Mouse (Mus musculus) kidney, postnatal 4 days (tissue): ENCODE measurements around the gene Syne1.

ENCODE experiments used
- DNase-seq, 2 experiments: peaks; one replicate each; pipeline ENCODE4 v3.0.0; 2021; ENCODE audit warnings: mixed read lengths in 2 of 2

Syne1 gene

DNA sequence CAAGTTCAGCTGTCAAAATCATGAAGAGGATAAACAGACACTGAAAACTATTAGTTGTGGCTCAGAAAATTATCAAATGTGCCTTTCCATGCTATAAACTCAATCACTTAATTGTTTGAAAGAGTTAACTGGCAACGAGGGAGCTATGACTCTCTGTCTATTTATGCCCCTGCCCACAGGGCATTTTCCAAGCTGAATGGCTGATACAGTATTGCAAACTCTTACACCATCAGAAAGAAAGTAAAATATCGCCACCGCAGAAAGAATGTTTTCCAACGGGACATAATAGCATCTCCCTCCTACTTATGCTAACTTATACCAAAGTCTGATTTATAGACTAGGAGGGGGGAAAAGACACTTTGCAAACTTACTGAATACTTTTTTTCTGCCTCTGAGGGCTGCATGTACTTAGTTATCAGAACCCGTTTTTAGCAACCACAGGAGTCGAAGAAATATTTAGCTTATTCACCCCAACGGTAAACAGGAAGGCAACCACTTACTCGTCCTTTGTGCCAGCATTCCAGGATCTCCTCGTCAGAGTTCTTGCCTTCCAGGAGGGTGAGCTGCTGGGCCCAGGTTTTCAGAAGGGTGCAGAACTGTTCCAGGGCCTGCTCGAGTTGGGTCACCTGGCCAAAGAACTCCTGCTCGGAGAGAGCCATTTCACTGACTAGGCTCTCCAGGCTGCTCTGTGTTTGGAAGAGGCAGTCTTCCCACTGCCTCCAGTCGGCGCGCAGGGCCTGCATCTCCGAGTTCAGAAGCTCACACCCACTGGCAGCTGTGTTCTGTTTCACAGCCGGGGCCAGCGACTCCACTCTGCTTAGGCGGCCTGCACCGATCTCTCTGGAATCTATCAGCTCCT is 262.3 kb downstream of the Syne1 start:
- peak; percentile 75 to 83 for DNase-seq

DNA sequence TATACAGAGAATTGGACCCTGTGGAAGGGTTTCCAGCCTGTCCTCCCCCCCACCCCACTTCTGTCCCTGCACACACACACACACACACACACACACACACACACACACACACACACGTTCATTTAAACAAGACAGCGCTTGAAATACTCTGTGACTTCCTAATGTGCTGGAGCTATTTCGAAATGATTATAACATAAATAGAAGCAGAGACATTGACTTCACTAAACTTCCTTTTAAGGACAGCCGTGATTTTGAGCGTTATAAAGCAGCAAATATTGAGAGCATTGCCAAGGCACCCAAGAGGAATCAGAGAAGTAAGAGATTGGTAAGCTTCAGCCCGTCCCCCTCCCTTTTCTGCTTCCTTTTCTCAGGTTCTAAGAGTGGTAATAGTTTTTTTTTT is 263.0 kb downstream of the Syne1 start:
- no peak for DNase-seq

DNA sequence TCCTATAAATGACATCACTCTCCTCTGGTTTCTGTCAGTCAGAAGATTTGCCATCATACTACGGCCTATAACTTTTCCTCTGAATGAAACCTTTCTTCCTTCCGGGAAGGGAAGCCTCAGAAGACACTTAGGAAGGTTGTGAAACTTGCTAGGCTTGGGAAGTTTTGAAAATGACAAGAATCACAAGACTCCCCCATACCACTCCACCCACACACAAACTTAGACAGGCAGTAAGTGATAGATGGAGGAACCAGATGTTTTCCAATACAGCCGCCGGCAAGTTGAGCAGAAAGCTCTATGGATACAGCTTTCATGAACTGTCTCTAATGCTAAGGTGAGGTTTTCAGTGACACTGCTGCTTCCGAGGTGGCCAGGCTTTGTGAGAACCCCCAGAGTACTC is 275.5 kb downstream of the Syne1 start:
- no peak for DNase-seq

DNA sequence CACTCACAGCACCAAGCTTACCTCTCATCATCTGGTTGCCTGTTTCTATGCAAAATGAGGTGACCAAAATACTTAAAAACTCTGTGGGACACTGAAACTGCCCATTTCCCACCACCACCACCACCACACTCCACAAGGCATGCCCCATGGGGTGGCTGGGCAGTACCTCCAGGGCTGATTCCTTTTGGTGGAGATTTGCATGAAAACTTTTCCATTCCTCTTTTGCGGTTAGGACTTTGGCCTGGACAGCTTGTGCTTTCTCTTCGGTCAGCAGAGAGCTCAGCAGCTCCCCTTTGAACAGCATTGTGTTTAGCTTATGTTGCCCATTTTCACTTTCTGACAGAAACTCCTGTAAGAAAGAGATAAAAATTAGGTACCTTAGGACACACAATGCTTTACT is 280.6 kb downstream of the Syne1 start:
- no peak for DNase-seq

DNA sequence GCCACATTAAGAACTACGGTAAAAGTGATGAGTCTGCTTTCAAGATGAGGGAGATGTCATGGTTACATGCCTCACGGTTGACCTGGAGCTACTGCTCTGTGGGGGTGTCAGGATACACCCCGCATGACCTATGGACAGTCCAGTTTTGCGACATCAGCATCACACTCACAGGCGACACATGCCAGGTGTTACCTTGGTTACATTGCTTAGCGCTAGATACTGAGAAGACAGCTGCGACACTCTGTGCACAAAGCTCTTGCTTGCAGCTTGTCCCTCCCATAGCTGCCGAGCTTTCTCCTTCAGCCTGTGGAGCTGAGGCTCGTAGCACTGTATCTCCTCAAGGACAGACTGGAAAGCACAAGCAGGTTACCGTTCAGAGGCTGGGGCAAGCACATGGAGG is 286.9 kb downstream of the Syne1 start:
- peak in 1 of 2 experiments; percentile 27 for DNase-seq

DNA sequence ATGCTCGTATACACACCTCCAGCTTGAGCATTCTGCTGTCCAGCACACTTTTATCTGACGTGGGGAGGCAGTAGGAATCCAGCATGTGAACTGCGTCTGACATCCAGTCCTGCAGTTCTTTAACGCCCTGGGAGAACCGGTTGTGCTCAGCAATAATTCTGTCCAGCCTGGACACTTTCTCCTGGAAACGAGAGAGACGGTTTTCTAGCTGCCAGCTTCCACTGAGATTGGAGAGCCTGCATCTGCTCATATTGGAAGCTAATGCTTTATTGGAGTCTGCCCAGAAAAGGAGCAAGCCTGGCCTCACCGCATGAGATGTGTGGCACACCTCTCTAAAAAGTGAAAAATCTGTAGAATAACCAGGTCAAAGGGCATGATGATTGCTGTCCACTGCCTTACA is 288.6 kb downstream of the Syne1 start:
- no peak for DNase-seq

DNA sequence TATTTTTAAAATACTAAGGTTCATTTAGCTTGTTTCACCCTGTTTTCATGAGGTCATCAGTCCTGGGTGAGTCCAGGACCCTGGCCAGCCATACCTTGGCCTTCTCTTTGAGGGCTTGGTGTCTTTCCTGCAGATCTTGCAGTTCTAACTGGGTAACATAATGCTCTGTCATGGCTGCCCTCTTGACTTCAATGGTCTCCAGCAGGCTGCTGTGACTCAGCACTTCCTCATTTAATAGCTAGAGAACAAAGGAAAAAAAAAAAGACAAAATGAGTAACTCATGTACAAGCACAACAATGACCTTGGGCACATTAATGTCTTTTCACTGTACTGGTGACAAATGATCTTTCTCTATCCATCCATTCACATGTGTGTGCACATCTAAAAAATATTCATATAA is 294.6 kb downstream of the Syne1 start:
- no peak for DNase-seq

DNA sequence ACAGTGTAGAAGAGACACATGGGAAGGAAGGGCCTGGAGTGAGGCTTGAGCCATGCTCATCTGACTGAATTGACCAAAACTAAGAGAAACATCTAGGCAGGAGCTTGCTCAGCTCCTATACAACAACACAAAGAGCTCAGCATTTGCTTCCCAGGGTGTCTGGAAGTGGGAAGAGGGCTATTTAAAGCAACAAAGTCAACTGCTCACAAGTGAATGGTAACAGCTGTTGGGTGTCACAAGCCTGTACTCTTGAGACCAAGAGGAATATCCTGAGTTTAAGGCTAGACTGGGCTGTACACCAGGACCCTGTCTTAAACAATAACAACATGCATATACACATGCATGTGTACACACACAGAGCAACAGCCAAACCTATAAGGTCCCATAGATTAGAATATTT is 297.5 kb downstream of the Syne1 start:
- DNase-seq, result no peak

DNA sequence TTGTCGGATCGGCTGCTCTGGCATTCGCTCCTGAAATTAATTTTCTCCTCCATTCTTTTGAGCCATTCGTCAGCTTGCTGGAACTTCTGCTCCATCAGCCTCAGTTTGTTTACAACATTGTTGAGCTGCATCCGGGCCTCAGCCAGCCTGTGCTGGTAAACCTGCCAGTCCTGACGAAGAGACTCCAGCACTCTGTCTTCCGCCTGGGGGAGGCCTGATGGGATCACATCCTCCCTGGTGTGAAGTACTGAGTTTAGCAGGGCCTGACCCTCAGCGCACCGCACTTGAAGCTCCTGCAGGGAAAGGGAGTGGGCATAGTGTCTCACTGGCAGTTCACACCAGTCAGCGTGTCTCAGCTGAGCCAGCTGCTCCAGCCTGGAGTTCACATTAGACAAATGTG is 300.6 kb downstream of the Syne1 start:
- no peak for DNase-seq

DNA sequence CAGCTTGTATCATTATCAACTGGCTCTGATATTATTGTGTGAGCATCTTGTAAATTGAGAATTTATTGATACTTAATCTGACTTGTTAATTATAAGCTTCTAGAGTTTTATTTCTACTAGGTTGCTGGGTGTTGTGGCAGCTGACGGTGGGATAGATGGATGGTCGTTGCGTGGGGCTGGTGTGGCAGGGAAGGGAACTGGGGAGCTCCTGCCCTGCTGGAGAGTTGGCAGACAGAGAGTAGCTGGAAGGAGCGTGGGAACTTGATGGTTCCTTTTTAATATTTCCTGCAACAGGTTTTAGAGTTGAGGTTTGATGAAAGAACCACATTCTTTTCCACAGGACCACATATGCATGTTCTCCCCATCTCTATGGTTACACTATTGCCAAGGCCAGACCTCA is 311.6 kb downstream of the Syne1 start:
- no peak for DNase-seq

DNA sequence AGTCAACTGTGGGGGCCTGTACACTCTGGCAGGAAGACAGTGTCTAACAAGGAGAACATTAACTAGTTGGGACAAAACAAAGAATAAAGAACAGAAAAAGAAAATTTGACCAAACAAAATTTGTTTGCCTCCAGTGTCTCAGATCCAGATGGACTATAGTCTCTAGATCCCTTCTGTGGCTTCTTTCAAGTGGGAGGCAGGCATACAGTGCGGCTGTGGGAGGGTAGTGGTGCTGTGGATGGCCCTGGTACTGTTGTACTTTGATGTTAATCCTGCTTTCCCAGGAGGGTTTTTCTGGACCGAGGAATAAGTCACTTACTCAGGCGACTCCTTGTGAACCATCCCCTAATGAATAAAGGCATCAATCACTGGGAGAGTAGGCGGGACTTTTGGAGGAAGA is 314.4 kb downstream of the Syne1 start:
- DNase-seq, result no peak

DNA sequence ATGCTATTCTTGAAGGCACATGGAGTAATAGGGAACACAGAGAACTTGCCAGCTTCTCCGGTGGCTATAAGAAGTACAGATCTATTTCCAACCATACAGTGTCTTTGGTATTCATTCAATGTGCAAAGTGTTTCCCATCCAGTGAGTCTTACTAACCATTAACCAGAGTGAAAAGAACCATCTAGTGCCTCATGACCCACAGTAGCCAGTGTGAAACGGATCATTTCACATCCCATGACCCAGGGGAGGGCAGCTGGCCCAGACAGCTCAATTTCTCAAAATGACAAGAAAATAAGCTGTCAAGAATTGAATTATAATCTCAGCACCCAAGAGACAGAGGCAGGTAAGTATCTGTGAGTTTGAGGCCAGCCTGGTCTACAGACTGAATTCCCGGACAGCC is 315.1 kb downstream of the Syne1 start:
- DNase-seq, result peak in 1 of 2 experiments; percentile 17

DNA sequence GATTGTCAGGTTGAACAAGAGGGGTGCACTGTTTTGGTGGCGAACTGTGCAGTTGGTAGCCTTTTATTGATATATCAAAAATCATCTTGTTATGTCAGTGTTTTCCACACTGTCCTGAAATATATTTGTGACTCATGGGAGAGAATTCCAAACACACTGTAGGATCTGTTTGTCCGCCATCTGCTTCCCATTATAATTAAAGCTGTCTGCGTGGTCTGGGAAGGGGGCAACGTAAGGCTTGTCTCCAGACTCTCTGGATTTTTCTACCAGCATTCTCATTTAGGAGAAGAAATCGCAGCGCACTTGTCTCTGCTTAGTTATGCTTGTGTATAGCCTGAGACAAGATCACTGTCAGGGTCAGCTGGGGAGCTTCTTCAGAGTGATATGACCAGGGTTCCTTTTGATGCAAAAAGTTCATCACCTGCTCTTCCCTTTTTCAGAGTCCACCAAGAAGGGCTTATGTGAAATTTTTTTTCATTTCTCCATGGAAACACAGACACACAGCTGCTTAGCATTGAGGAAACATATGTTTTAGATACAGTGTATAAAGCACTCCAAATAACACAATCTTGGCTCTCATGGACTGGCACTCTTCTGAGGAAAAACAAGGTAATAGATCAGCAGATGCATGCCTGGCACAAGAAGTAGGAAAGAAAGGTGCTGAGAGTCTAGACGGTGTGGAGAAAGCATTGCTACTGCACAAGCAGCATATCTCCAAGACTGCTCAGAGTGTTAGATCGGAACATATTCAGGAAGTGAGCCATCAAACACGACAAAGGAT is 316.4 kb downstream of the Syne1 start:
- DNase-seq, result peak; percentile 18 to 27

DNA sequence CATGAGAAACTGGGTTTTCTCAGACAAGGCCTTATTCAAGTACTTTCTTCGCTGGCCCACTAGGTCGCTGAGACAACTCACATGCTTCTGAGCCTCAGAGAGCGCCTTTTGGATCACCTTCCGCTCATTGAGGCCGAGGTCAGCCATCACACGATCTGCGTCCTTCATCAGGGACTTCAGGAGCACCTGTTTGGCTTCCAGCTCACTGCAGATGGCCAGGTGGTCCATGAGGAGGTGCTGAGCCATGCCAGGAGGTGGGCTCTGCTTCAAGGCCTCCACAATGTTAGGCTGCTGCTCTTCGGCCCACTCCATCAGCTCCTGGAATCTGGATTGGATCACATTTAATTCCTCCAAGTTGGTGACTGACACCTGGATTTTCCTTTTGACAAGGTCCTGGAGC is 322.2 kb downstream of the Syne1 start:
- DNase-seq, result no peak

DNA sequence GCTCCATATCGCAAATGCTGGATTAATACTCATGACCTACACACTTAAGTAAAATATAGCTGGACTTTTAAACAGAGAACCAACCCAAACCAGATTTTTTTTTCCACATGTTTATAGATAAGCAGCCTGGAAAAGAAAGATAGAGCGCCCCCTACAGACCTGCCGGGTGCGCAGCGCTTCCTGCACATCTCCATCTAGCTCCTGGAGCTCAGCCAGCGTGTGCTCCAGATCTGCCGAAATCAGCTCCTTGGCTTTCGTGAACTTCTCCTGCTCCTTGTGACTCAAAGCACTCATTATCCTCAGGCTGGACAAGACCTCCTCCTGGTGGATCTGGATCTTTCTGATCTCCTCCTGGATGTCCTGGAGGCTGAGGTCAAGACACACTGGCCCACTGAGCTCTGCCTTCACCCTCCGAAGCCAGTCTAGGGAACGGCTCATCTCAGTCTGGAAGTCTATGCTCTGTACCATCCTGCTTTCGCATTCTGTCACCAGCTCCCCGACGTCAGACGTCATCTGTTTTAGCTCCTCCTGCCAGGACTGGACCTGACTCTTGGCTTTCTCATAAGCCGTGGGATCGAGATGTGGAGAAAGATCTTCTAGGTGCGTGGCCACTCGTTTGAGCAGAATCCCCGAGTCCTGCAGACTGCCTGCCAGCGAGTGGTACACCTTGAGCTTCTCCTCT is 323.7 kb downstream of the Syne1 start:
- DNase-seq, result peak; percentile 25 to 39

DNA sequence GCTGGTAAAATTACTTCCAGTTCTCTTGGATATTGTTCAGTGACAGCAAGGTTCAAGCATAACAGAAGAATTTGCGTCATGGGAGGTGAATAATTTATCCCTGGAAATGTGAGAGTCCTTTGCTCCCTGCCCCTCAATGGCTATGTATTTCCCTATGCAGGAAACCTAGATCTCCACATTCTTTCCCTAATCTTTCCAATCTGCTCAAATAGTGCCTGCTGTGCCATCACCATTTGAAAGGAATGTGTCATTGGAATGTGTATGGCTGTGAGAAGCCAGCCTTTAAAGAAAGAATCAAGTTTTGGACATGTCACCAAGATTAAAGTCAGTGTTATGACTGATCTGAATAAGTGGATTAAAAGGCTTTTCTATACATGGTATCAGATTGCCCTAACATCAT is 335.3 kb downstream of the Syne1 start:
- no peak for DNase-seq

DNA sequence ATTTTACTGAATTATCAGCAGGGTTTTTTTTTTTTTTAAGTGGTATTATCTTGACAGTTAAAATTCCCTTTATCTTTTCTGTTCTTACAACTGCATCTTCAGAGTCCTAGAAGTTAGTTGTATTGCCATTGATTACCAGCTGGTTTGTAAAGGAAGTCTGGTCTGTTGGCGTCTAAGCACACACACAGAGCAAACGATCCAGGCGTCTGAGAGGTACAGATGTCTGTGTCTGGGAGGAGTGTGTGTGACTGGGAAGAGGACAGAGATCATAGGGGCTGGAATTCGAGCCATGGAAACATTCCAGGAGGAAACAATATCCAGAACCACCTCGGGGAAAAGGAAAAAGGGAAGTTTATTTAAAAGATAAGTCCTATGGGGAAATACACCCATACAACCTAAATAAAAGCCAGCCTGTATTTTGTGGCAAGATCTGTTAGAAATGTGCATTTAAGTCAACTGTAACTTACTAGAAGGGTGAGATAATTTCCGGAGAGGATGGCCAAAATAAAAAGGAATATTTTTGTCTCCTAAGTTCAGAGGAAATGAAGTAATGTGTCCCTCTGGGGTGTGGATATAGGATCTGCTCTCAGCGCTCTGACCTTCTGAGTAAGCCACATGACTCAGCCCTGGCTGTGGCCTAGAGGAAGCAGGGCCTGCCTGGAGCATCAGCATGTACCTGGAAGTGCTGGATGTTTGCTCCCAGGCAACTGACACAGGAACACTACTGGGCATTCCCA is 343.2 kb downstream of the Syne1 start:
- DNase-seq, result peak in 1 of 2 experiments; percentile 51

DNA sequence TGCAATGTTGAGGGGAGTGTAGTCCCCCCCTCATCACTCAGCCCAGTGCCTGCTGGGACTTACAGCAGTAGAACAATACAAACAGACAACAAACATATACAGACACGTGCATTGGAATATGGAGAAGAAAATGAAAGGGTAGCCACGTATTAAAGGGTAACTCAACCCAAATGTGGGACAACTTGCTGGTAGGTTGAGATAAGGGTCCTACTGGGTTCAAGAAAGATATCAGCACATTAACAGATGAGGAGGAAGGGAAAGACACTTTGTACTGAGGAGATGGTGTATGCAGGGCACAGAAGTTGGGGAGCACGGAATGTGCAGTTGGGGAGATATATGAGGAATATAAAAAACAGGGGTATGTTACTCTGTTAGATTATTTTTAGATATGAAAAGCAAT is 345.3 kb downstream of the Syne1 start:
- DNase-seq, result no peak

DNA sequence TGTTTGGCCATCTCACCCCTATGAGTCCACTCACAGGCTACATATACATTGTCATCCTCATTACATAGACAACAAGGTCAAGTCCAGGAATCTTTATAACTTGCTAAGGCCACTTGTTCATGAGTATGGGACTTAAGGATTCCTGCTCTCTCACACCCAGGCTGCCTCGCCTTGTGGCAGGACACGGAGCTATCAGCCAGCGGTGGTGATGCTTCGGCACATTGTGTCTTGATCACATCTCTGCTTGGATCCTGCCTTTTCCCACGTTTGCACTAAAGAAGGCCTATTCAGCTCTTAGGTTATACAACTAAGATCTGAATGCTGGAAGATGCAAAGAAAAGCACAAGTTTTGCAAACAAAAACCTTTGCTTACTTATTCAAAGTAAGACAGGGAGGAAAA is 345.7 kb downstream of the Syne1 start:
- DNase-seq, result no peak

DNA sequence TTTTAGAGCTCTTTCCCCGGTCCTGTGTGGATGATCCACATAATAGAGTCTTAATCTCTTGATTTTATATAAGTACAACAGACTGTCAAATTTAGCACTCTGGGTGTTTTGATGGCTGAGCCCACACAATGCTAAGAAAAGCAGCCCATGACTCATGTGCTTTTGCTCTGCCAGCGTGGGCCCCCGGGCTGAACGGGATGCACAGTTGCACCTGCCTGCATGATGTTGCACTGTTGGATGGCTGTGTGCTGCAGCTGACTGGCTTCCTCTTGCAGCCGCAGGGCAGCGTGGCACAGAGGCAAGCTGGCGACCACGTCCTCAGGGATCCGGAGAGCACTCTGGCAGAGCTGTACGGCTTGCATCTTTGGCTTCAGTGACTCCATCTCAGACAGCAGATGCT is 347.4 kb downstream of the Syne1 start:
- DNase-seq, result no peak

DNA sequence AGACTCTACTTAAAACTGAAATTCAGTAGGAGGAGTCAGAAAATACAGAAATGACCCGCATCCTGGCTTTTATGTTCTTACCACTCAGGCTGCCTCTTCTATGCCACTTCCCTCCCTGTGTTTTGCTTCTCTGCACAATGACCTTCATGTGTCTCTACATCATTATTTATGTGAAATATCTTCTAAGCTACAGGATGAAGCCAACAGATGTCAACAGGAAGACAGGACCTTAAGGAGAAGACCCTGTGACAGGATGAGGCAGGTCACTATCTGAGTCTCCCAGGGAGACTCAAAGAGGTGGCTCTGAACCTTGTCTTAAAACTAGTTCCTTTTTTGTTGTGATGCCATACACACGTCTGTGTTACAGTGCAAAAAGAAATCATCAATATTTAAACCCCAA is 353.9 kb downstream of the Syne1 start:
- DNase-seq, result no peak

DNA sequence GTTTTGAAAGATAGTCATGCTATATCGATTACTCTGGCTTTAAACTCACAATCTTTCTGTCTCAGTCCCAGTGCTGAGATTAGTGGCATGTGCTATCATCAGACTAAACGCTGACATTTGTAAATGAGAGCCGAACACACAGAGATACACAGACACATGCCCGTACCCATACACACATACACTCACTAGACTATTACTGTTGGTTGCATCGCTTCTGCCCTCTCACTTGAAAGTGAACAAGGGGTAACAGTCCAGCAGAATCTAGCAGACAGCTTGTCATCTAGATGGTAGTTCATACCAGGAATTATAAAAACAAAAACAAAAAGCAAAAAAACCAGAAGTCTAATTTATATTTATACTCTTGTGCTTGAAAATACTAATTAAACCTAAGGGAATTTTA is 355.0 kb downstream of the Syne1 start:
- DNase-seq, result no peak

DNA sequence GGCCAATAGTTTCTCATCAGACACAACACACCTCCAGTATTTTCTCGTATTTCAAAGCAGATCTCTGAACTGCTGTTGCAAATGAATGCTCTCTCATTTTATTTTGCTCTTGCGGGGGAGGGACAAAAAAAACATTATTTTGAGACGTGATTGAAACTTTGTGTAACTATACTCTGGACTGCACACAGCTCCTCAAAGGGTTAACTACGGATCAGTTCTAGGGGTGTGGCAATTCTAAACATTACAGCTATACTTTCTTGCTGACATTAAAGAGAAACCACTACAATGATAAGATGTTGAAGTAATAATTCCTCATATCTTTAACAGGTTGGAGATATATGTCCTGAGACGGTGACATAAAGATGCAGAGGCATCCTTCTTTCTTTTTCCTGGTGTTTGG is 356.0 kb downstream of the Syne1 start:
- no peak for DNase-seq
